Mouse (Mus musculus) limb, embryonic 11.5 days (tissue): Measurements from ENCODE around the gene Maco1. TPM values are rescaled to one million over a fixed set of nuclear protein-coding genes. Genes with fewer than 3 reads are reported as not detected.
"Not testable (repeated sequence)": the region's sequence is repeated elsewhere in the genome, so short reads cannot be mapped to it uniquely, and the experiment has no call there.

ENCODE experiments used
- ATAC-seq: fragments of 200-750 bp; cut with Nextera tagmentation; 2 replicates; pipeline ENCODE4 v1.8.0; 2017; ENCODE audit warnings: low read depth; ENCODE audit not compliant: insufficient number of reproducible peaks, low FRiP score, low TSS enrichment
- DNase-seq: peaks from one replicate; pipeline ENCODE4 v3.0.0-alpha.2; 2015; ENCODE audit warnings: low spot score
- H3K27ac ChIP-seq: fragments of 300-500 bp; sonication (generic); replicated peaks from 2 replicates; pipeline ENCODE4 v1.5.1; 2014; ENCODE audit warnings: low read depth, mild to moderate bottlenecking, low read length
- H3K27me3 ChIP-seq: fragments of 300-500 bp; sonication (generic); 2 replicates; pipeline ENCODE4 v1.6.1; 2014; ENCODE audit warnings: mild to moderate bottlenecking, low read length, mixed read lengths; ENCODE audit not compliant: control insufficient read depth, insufficient read depth
- H3K36me3 ChIP-seq: fragments of 300-500 bp; sonication (generic); 2 replicates; pipeline ENCODE4 v1.6.1; 2014; ENCODE audit warnings: mild to moderate bottlenecking, low read length, moderate library complexity, mixed read lengths; ENCODE audit not compliant: control insufficient read depth, insufficient read depth
- H3K4me1 ChIP-seq: fragments of 300-500 bp; sonication (generic); 2 replicates; pipeline ENCODE4 v1.6.1; 2014; ENCODE audit warnings: low read length, mixed read lengths; ENCODE audit not compliant: control insufficient read depth, insufficient read depth
- H3K4me2 ChIP-seq: fragments of 300-500 bp; sonication (generic); 2 replicates; pipeline ENCODE4 v1.6.1; 2014; ENCODE audit warnings: low read depth, mild to moderate bottlenecking, moderate library complexity; ENCODE audit not compliant: severe bottlenecking
- H3K4me3 ChIP-seq: fragments of 300-500 bp; sonication (generic); 2 replicates; pipeline ENCODE4 v1.5.1; 2014; ENCODE audit warnings: low read depth, low read length
- H3K9ac ChIP-seq: fragments of 300-500 bp; sonication (generic); 2 replicates; pipeline ENCODE4 v1.6.1; 2014; ENCODE audit warnings: mild to moderate bottlenecking, low read length
- H3K9me3 ChIP-seq: fragments of 300-500 bp; sonication (generic); 2 replicates; pipeline ENCODE4 v1.6.1; 2016; ENCODE audit warnings: low read length; ENCODE audit not compliant: control insufficient read depth
- WGBS: fragments of 180-500 bp; shearing (Covaris S2); extraction: QIAGEN DNeasy Blood & Tissue Kit; methylation state at CpG from one replicate; pipeline ENCODE4 v1.1.7; 2014; 5-methylcytosine and 5-hydroxymethylcytosine counted together
- polyA plus RNA-seq: library from polyadenylated mRNA; unstranded; fragments of >200 nt; fragmentation: Nextera tagmentation; extraction: Ambion mirVana; gene quantifications from 2 replicates; pipeline ENCODE4 v1.2.1, GENCODE M21; 2014

Maco1 gene
- polyA plus RNA-seq, 1 experiment from 2014 or later: 45.4 TPM

- DNase-seq (no peak), ATAC-seq (no peak)
- Histone ChIP-seq H3K9ac (no peak overlapping the region), H3K27ac (no peak overlapping the region), H3K4me2 (no peak overlapping the region), H3K36me3 (no peaks in the 10 kb centered on the region), H3K9me3 (no peaks in the 10 kb centered on the region), H3K4me1 (no peaks in the 10 kb centered on the region), H3K4me3 (no peak overlapping the region), H3K27me3 (no peaks in the 10 kb centered on the region)
- WGBS: 90% methylated on average over 4 of the region's 4 CpGs
These were observed 9.6 kb downstream of the Maco1 start for GRCm38 (mm10) chr4:134843566-134843965.

- ATAC-seq (no peak), DNase-seq (no peak)
- Histone ChIP-seq H3K9me3 (no peaks in the 10 kb centered on the region), H3K27me3 (no peaks in the 10 kb centered on the region), H3K4me2 (no peak overlapping the region), H3K36me3 (no peaks in the 10 kb centered on the region), H3K27ac (no peak overlapping the region), H3K4me3 (no peak overlapping the region), H3K9ac (no peak overlapping the region), H3K4me1 (no peaks in the 10 kb centered on the region)
- whole genome bisulfite sequencing: 88% methylated on average over 1 of the region's 1 CpGs
These were observed 12.9 kb downstream of the Maco1 start for GRCm38 (mm10) chr4:134840231-134840630.

GRCm38 (mm10) chr4:134838706-134839105, 14.4 kb downstream of the Maco1 start:
- H3K27me3 ChIP-seq, H3K9me3 ChIP-seq, H3K36me3 ChIP-seq, H3K4me1 ChIP-seq, H3K9ac ChIP-seq, H3K4me3 ChIP-seq, DNase-seq, H3K4me2 ChIP-seq, ATAC-seq, H3K27ac ChIP-seq: not testable (repeated sequence)
- 87% methylated on average over 3 of the region's 3 CpGs for WGBS

GRCm38 (mm10) chr4:134838221-134838620, 14.9 kb downstream of the Maco1 start:
- Histone ChIP-seq H3K27me3 (no peaks in the 10 kb centered on the region), H3K4me2 (no peak overlapping the region), H3K4me3 (no peak overlapping the region), H3K36me3 (no peaks in the 10 kb centered on the region), H3K9ac (no peak overlapping the region), H3K9me3 (no peaks in the 10 kb centered on the region), H3K4me1 (no peaks in the 10 kb centered on the region), H3K27ac (no peak overlapping the region)
- no peak for ATAC-seq
- DNase-seq: no peak
- WGBS: 89% methylated on average over 1 of the region's 1 CpGs

GRCm38 (mm10) chr4:134835486-134835885, 17.7 kb downstream of the Maco1 start:
- no peaks in the 10 kb centered on the region for H3K9me3 ChIP-seq
- no peak for DNase-seq
- peaks cover 5% of the 10 kb centered on the region; the same call in 1 of the 2 replicates for H3K36me3 ChIP-seq
- H3K27me3 ChIP-seq: no peaks in the 10 kb centered on the region
- 93% methylated on average over 4 of the region's 4 CpGs for WGBS
- H3K4me3 ChIP-seq: no peak overlapping the region
- no peaks in the 10 kb centered on the region for H3K4me1 ChIP-seq
- H3K27ac ChIP-seq: no peak overlapping the region
- H3K9ac ChIP-seq: no peak overlapping the region
- no peak overlapping the region for H3K4me2 ChIP-seq
- no peak for ATAC-seq

GRCm38 (mm10) chr4:134831934-134832333, 21.2 kb downstream of the Maco1 start:
- no peaks in the 10 kb centered on the region for H3K9me3 ChIP-seq
- no peak overlapping the region for H3K27ac ChIP-seq
- no peaks in the 10 kb centered on the region for H3K4me1 ChIP-seq
- no peak overlapping the region for H3K9ac ChIP-seq
- 87% methylated on average over 3 of the region's 3 CpGs for whole genome bisulfite sequencing
- no peak overlapping the region for H3K4me2 ChIP-seq
- peaks cover 7% of the 10 kb centered on the region; the same call in 1 of the 2 replicates for H3K36me3 ChIP-seq
- ATAC-seq (no peak), DNase-seq (no peak)
- no peaks in the 10 kb centered on the region for H3K27me3 ChIP-seq
- no peak overlapping the region for H3K4me3 ChIP-seq

- ATAC-seq: no peak
- Histone ChIP-seq H3K27me3 (no peaks in the 10 kb centered on the region), H3K9ac (no peak overlapping the region), H3K36me3 (peaks cover 9% of the 10 kb centered on the region; the same call in 1 of the 2 replicates), H3K4me1 (no peaks in the 10 kb centered on the region), H3K9me3 (no peaks in the 10 kb centered on the region), H3K4me3 (no peak overlapping the region), H3K27ac (no peak overlapping the region), H3K4me2 (no peak overlapping the region)
- WGBS: 91% methylated on average over 11 of the region's 11 CpGs
- no peak for DNase-seq
These were observed 25.3 kb downstream of the Maco1 start for GRCm38 (mm10) chr4:134827806-134828205.

GRCm38 (mm10) chr4:134826348-134826747, 26.8 kb downstream of the Maco1 start:
- Histone ChIP-seq H3K4me3 (no peak overlapping the region), H3K4me2 (no peak overlapping the region), H3K27me3 (no peaks in the 10 kb centered on the region), H3K4me1 (no peaks in the 10 kb centered on the region), H3K9ac (no peak overlapping the region), H3K27ac (no peak overlapping the region), H3K9me3 (no peaks in the 10 kb centered on the region), H3K36me3 (peaks cover 9% of the 10 kb centered on the region; the same call in 1 of the 2 replicates)
- DNase-seq (no peak), ATAC-seq (no peak)

- not testable (repeated sequence) for H3K9ac ChIP-seq, H3K4me3 ChIP-seq, H3K9me3 ChIP-seq, H3K27me3 ChIP-seq, H3K27ac ChIP-seq, H3K4me1 ChIP-seq, H3K36me3 ChIP-seq, ATAC-seq, H3K4me2 ChIP-seq, DNase-seq
- 96% methylated on average over 10 of the region's 11 CpGs for WGBS
These were observed 27.3 kb downstream of the Maco1 start for GRCm38 (mm10) chr4:134825864-134826263.
